Mouse (Mus musculus): Measurements from ENCODE around the gene Ppie. TPM values are rescaled to one million over a fixed set of nuclear protein-coding genes. Genes with fewer than 3 reads are reported as not detected.

Ppie gene
- total and polyA plus RNA-seq, 3 experiments, result 97.9 to 100 TPM; not detected in 1

GRCm38 (mm10) chr4:123078231-123078630 lies 61.5 kb downstream of the Ppie start (continued):
- TF ChIP-seq POLR2AphosphoS5 (IDR thresholded peaks at IDR 0.05; ENCODE audit: borderline replicate concordance, low read depth, low read length) (no peak), GATA1 (IDR thresholded peaks at IDR 0.05; ENCODE audit: low read depth, low read length) (peak; percentile 87), BHLHE40 (IDR thresholded peaks at IDR 0.05; ENCODE audit: borderline replicate concordance, low read depth, low read length) (peak; percentile 30; the same call in 1 of the 2 replicates)

Other genes starting within 250 kb of the Ppie start
- 8.4 and 14.3 TPM in 2 replicates for gene Mfsd2a, start 178.8 kb downstream of the Ppie start, total RNA-seq (2012; rRNA removed)
- gene Mfsd2a, start 178.8 kb downstream of the Ppie start, polyA plus RNA-seq (2012; ENCODE audit: insufficient read depth in 1 of 2, insufficient read length in 2 of 2, low read depth in 1 of 2, low replicate concordance in 2 of 2, missing spikeins in 1 of 2), result 1 to 10 TPM in 1 of 2 experiments, not detected in 1; 8.8 TPM
- gene Mycl, start 144.3 kb downstream of the Ppie start, total RNA-seq (2012; rRNA removed), result not detected in 2 replicates
- gene Mycl, start 144.3 kb downstream of the Ppie start, polyA plus RNA-seq (2012; ENCODE audit: insufficient read depth in 1 of 2, insufficient read length in 2 of 2, low read depth in 1 of 2, low replicate concordance in 2 of 2, missing spikeins in 1 of 2), result not detected
- gene Trit1, start 123.4 kb downstream of the Ppie start, total RNA-seq (2012; rRNA removed), result 14.9 and 19.6 TPM in 2 replicates
- gene Trit1, start 123.4 kb downstream of the Ppie start, polyA plus RNA-seq (2012; ENCODE audit: insufficient read depth in 1 of 2, insufficient read length in 2 of 2, low read depth in 1 of 2, low replicate concordance in 2 of 2, missing spikeins in 1 of 2), result 10 to 100 TPM in 1 of 2 experiments, not detected in 1; 17.9 TPM
- 0.08 TPM in 1 of 2 replicates, not detected in the other for gene Bmp8b, start 34.8 kb downstream of the Ppie start, total RNA-seq (2012; rRNA removed)
- gene Bmp8b, start 34.8 kb downstream of the Ppie start, polyA plus RNA-seq (2012; ENCODE audit: insufficient read depth in 1 of 2, insufficient read length in 2 of 2, low read depth in 1 of 2, low replicate concordance in 2 of 2, missing spikeins in 1 of 2), result under 1 TPM in 1 of 2 experiments, not detected in 1; 0.06 TPM
- not detected in 2 replicates for gene Oxct2b, start 23.7 kb downstream of the Ppie start, total RNA-seq (2012; rRNA removed)
- gene Oxct2b, start 23.7 kb downstream of the Ppie start, polyA plus RNA-seq (2012; ENCODE audit: insufficient read depth in 1 of 2, insufficient read length in 2 of 2, low read depth in 1 of 2, low replicate concordance in 2 of 2, missing spikeins in 1 of 2), result not detected
- gene Hpcal4, start 43.3 kb upstream of the Ppie start, total RNA-seq (2012; rRNA removed), result not detected in 2 replicates
- not detected for gene Hpcal4, start 43.3 kb upstream of the Ppie start, polyA plus RNA-seq (2012; ENCODE audit: insufficient read depth in 1 of 2, insufficient read length in 2 of 2, low read depth in 1 of 2, low replicate concordance in 2 of 2, missing spikeins in 1 of 2)
- gene Nt5c1a, start 61.6 kb upstream of the Ppie start, total RNA-seq (2012; rRNA removed), result not detected in 2 replicates
- gene Nt5c1a, start 61.6 kb upstream of the Ppie start, polyA plus RNA-seq (2012; ENCODE audit: insufficient read depth in 1 of 2, insufficient read length in 2 of 2, low read depth in 1 of 2, low replicate concordance in 2 of 2, missing spikeins in 1 of 2), result not detected
- gene Heyl, start 93.6 kb upstream of the Ppie start, total RNA-seq (2012; rRNA removed), result not detected in 2 replicates
- gene Heyl, start 93.6 kb upstream of the Ppie start, polyA plus RNA-seq (2012; ENCODE audit: insufficient read depth in 1 of 2, insufficient read length in 2 of 2, low read depth in 1 of 2, low replicate concordance in 2 of 2, missing spikeins in 1 of 2), result not detected
- 330 and 394 TPM in 2 replicates for gene Pabpc4, start 122.4 kb upstream of the Ppie start, total RNA-seq (2012; rRNA removed)
- 100 to 1,000 TPM in 1 of 2 experiments, not detected in 1; 684 TPM for gene Pabpc4, start 122.4 kb upstream of the Ppie start, polyA plus RNA-seq (2012; ENCODE audit: insufficient read depth in 1 of 2, insufficient read length in 2 of 2, low read depth in 1 of 2, low replicate concordance in 2 of 2, missing spikeins in 1 of 2)
- gene Oxct2a, start 183.7 kb upstream of the Ppie start, total RNA-seq (2012; rRNA removed), result not detected in 2 replicates
- gene Oxct2a, start 183.7 kb upstream of the Ppie start, polyA plus RNA-seq (2012; ENCODE audit: insufficient read depth in 1 of 2, insufficient read length in 2 of 2, low read depth in 1 of 2, low replicate concordance in 2 of 2, missing spikeins in 1 of 2), result under 1 TPM in 1 of 2 experiments, not detected in 1; 0.04 TPM
- gene Bmp8a, start 203.3 kb upstream of the Ppie start, total RNA-seq (2012; rRNA removed), result 0.19 and 0.23 TPM in 2 replicates
- under 1 TPM in 1 of 2 experiments, not detected in 1; 0.43 TPM for gene Bmp8a, start 203.3 kb upstream of the Ppie start, polyA plus RNA-seq (2012; ENCODE audit: insufficient read depth in 1 of 2, insufficient read length in 2 of 2, low read depth in 1 of 2, low replicate concordance in 2 of 2, missing spikeins in 1 of 2)